Mouse (Mus musculus) limb, embryonic 14.5 days (tissue): ENCODE data around the gene Trim17. TPM values are rescaled to one million over a fixed set of nuclear protein-coding genes. Genes with fewer than 3 reads are reported as not detected.

ENCODE experiments used
- ATAC-seq: fragments of 200-750 bp; cut with Nextera tagmentation; 2 replicates; pipeline ENCODE4 v1.8.0; 2017; ENCODE audit warnings: low read depth, moderate number of reproducible peaks, moderate TSS enrichment; ENCODE audit not compliant: low FRiP score
- DNase-seq: peaks from one replicate; pipeline ENCODE4 v3.0.0-alpha.2; 2015; ENCODE audit warnings: low spot score
- H3K27ac ChIP-seq: fragments of 300-500 bp; sonication (generic); replicated peaks from 2 replicates; pipeline ENCODE4 v1.5.1; 2014; ENCODE audit warnings: low read depth, mild to moderate bottlenecking, low read length, moderate library complexity, mixed read lengths
- H3K27me3 ChIP-seq: fragments of 300-500 bp; sonication (generic); 2 replicates; pipeline ENCODE4 v1.6.1; 2014; ENCODE audit warnings: low read length, mixed read lengths; ENCODE audit not compliant: control insufficient read depth, insufficient read depth
- H3K36me3 ChIP-seq: fragments of 300-500 bp; sonication (generic); 2 replicates; pipeline ENCODE4 v1.6.1; 2014; ENCODE audit warnings: mild to moderate bottlenecking, low read length, moderate library complexity, mixed read lengths; ENCODE audit not compliant: control insufficient read depth, insufficient read depth
- H3K4me1 ChIP-seq: fragments of 300-500 bp; sonication (generic); 2 replicates; pipeline ENCODE4 v1.6.1; 2014; ENCODE audit warnings: antibody characterized with exemption, low read length, mixed read lengths; ENCODE audit not compliant: control insufficient read depth, insufficient read depth
- H3K4me2 ChIP-seq: fragments of 300-500 bp; sonication (generic); replicated peaks from 2 replicates; pipeline ENCODE4 v1.6.1; 2014; ENCODE audit warnings: low read depth, mild to moderate bottlenecking, low read length, moderate library complexity; ENCODE audit not compliant: severe bottlenecking
- H3K4me3 ChIP-seq: fragments of 300-500 bp; sonication (generic); replicated peaks from 2 replicates; pipeline ENCODE4 v1.5.1; 2014; ENCODE audit warnings: low read length
- H3K9ac ChIP-seq: fragments of 300-500 bp; sonication (generic); 2 replicates; pipeline ENCODE4 v1.6.1; 2014; ENCODE audit warnings: mild to moderate bottlenecking, low read depth, low read length, moderate library complexity; ENCODE audit not compliant: severe bottlenecking
- H3K9me3 ChIP-seq: fragments of 300-500 bp; sonication (generic); 2 replicates; pipeline ENCODE4 v1.6.1; 2016; ENCODE audit warnings: low read length; ENCODE audit not compliant: control insufficient read depth
- POLR2A ChIP-seq: fragments of 200-500 bp; IDR thresholded peaks from 2 replicates; pipeline ENCODE4 v1.8.0; 2012; ENCODE audit warnings: inconsistent platforms, mild to moderate bottlenecking, moderate library complexity, borderline replicate concordance; ENCODE audit not compliant: insufficient read depth, insufficient read length; ENCODE audit errors: extremely low read depth
- WGBS: fragments of 180-500 bp; shearing (Covaris S2); extraction: QIAGEN DNeasy Blood & Tissue Kit; methylation state at CpG from one replicate; pipeline ENCODE4 v1.1.7; 2014; 5-methylcytosine and 5-hydroxymethylcytosine counted together
- polyA plus RNA-seq, 2 experiments: library from polyadenylated mRNA; depleted of rRNA in 1 of 2; stranded (reverse) in 1 of 2; unstranded in 1 of 2; fragments of >200 nt; fragmentation: Nextera tagmentation in 1 of 2; extraction: Ambion mirVana in 1 of 2; gene quantifications; 2 replicates each; pipeline versions ENCODE4 v1.2.1 to v1.2.3; 2012 to 2014

Gene Trim17
- polyA plus RNA-seq, 2 experiments, result 0.87 to 1.2 TPM

DNA sequence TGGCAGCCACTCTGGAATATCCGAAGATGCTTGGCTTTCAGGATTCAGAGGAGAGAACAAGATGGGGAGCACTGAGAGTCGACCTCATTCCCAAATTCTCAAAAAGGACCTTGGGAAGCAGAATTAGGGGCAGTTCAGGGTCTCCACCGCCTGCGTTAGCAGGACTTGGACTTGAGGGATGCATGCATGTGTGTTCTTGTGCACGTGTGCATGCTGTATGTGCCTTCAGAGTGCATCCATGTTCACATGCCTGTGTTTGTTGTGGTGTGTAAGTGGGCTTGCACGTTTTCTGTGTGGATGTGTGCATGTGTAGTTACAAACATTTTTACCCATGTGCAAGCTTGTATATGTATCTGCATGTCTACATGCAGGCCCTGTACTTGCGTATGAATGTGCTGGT, 9.7 kb downstream of the Trim17 start:
- TF ChIP-seq POLR2A, result no peak
- no peaks in the 10 kb centered on the region for H3K36me3 ChIP-seq
- 0 out of 2 replicates have a peak, but pooled peaks cover 2% of the 10 kb centered on the region for H3K4me1 ChIP-seq
- H3K4me2 ChIP-seq, result no peak overlapping the region
- H3K9me3 ChIP-seq, result no peaks in the 10 kb centered on the region
- 89% methylated on average over 7 of the region's 7 CpGs for WGBS
- ATAC-seq (no peak), DNase-seq (no peak)
- 0 out of 2 replicates have a peak, but pooled peaks cover 4% of the 10 kb centered on the region for H3K27me3 ChIP-seq
- H3K9ac ChIP-seq, result no peak overlapping the region
- no peak overlapping the region for H3K4me3 ChIP-seq
- H3K27ac ChIP-seq, result no peak overlapping the region

DNA sequence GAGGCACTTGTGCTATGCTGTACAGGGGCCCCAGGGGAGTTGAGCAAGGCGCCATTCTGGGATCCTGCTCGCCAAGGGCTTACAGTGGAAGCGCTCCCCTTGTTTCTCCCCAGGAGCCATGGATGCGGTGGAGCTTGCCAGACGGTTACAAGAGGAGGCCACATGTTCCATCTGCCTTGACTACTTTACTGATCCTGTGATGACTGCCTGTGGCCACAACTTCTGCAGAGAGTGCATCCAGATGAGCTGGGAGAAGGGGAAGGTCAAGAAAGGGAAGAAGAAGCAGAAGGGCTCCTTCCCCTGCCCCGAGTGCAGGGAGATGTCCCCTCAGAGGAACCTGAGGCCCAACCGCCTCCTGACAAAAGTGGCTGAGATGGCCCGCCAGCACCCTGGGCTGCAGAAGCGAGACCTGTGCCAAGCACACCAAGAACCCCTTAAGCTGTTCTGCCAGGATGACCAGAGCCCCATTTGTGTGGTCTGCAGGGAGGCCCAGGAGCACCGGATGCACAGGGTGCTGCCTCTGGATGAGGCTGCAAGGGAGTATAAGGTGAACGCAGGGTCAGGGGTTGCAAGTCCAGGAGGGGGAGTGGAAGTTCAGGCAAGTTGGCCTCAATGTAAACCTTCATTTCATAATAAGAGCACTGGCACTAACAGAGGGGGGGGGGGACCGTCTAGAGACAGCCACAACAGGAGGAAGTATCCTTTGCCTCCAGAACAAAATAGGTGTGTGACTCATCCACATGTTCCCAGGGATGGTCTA, 10.7 kb downstream of the Trim17 start:
- Histone ChIP-seq H3K27me3 (0 out of 2 replicates have a peak, but pooled peaks cover 4% of the 10 kb centered on the region), H3K4me2 (no peak overlapping the region), H3K9ac (no peak overlapping the region), H3K27ac (no peak overlapping the region), H3K9me3 (no peaks in the 10 kb centered on the region), H3K4me1 (no peaks in the 10 kb centered on the region), H3K36me3 (peaks cover 3% of the 10 kb centered on the region), H3K4me3 (no peak overlapping the region)
- TF ChIP-seq POLR2A, result no peak
- DNase-seq (no peak), ATAC-seq (no peak)
- WGBS, result 51% methylated on average over 12 of the region's 12 CpGs

DNA sequence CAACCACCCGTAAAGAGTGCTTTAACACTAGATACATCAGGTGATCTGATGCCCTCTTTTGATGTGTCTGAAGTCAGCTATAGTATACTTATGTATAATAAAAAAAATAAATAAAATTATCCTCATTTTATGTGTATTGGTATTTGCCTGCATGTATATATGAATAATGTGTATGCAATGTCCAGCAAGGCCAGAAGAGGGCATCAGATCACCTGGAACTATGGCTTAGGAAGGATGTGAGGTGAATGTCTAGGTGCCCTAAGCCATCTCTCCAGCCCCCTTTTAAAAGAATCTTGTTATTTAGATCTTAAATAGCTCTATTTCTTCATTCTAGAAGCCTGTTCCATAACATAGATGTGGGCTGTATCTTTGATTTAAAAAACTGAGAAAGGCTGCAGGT, 12.9 kb downstream of the Trim17 start:
- Histone ChIP-seq H3K4me2 (no peak overlapping the region), H3K9me3 (no peaks in the 10 kb centered on the region), H3K27me3 (no peaks in the 10 kb centered on the region), H3K36me3 (peaks cover 16% of the 10 kb centered on the region), H3K9ac (no peak overlapping the region), H3K4me3 (no peak overlapping the region), H3K27ac (no peak overlapping the region), H3K4me1 (no peaks in the 10 kb centered on the region)
- DNase-seq (no peak), ATAC-seq (no peak)
- no peak for TF ChIP-seq POLR2A
- 91% methylated on average over 1 of the region's 1 CpGs for WGBS

DNA sequence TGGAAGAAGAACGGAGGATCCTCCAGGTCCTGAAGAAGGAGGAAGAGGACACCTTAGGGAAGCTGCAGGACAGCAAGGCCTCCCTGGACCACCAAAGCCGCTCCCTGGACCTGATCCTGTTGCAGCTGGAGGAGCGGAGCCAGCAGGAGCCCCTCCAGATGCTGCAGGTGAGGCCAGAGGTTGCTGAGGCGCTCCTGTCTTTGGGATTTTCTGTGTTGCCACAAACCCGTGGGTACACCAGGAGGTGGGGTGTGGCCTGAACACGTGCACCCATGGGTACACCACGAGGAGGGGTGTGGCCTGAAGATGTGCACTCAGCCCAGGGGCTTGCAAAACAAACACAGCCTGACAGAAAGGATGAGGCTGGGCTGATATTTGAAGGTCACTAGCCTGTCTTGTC, 14.1 kb downstream of the Trim17 start:
- Histone ChIP-seq H3K4me2 (no peak overlapping the region), H3K4me3 (no peak overlapping the region), H3K4me1 (no peaks in the 10 kb centered on the region), H3K27me3 (no peaks in the 10 kb centered on the region), H3K27ac (no peak overlapping the region), H3K9me3 (no peaks in the 10 kb centered on the region), H3K9ac (no peak overlapping the region), H3K36me3 (peaks cover 16% of the 10 kb centered on the region)
- no peak for ATAC-seq
- 72% methylated on average over 7 of the region's 7 CpGs for WGBS
- no peak for TF ChIP-seq POLR2A
- DNase-seq, result no peak

DNA sequence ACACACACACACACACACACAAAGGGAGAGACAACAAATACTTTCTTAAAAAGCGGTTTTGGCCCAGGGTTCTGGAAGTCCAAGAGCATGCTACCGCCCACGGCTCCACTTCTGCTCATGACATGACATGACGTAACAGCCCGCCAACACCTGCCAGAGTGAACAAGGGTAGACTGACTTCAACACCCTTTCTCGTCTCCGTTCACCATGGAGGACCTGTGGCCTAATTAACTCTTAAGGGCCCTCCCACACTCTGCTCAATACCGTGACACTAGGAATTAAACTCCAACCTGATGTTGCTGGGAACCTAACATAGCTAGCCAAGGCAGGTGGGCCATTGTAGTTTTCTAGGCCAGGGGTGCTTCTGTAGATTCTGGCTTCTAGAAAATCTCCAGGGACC, 14.5 kb downstream of the Trim17 start:
- Histone ChIP-seq H3K27me3 (no peaks in the 10 kb centered on the region), H3K4me1 (no peaks in the 10 kb centered on the region), H3K9me3 (no peaks in the 10 kb centered on the region), H3K4me3 (no peak overlapping the region), H3K27ac (no peak overlapping the region), H3K4me2 (no peak overlapping the region), H3K36me3 (peaks cover 16% of the 10 kb centered on the region), H3K9ac (no peak overlapping the region)
- ATAC-seq, result no peak
- DNase-seq, result no peak
- no peak for TF ChIP-seq POLR2A
- WGBS, result 88% methylated on average over 8 of the region's 8 CpGs
